Mouse (Mus musculus) limb, embryonic 11.5 days (tissue): ENCODE data around the gene Zscan20. TPM values are rescaled to one million over a fixed set of nuclear protein-coding genes. Genes with fewer than 3 reads are reported as not detected.
A peak's percentile ranks its signal among the peaks of the same experiment; 100 is the strongest.

ENCODE experiments used
- ATAC-seq: fragments of 200-750 bp; cut with Nextera tagmentation; 2 replicates; pipeline ENCODE4 v1.8.0; 2017; ENCODE audit warnings: low read depth; ENCODE audit not compliant: insufficient number of reproducible peaks, low FRiP score, low TSS enrichment
- DNase-seq: peaks from one replicate; pipeline ENCODE4 v3.0.0-alpha.2; 2015; ENCODE audit warnings: low spot score
- H3K27ac ChIP-seq: fragments of 300-500 bp; sonication (generic); replicated peaks from 2 replicates; pipeline ENCODE4 v1.5.1; 2014; ENCODE audit warnings: low read depth, mild to moderate bottlenecking, low read length
- H3K27me3 ChIP-seq: fragments of 300-500 bp; sonication (generic); 2 replicates; pipeline ENCODE4 v1.6.1; 2014; ENCODE audit warnings: mild to moderate bottlenecking, low read length, mixed read lengths; ENCODE audit not compliant: control insufficient read depth, insufficient read depth
- H3K36me3 ChIP-seq: fragments of 300-500 bp; sonication (generic); 2 replicates; pipeline ENCODE4 v1.6.1; 2014; ENCODE audit warnings: mild to moderate bottlenecking, low read length, moderate library complexity, mixed read lengths; ENCODE audit not compliant: control insufficient read depth, insufficient read depth
- H3K4me1 ChIP-seq: fragments of 300-500 bp; sonication (generic); 2 replicates; pipeline ENCODE4 v1.6.1; 2014; ENCODE audit warnings: low read length, mixed read lengths; ENCODE audit not compliant: control insufficient read depth, insufficient read depth
- H3K4me2 ChIP-seq: fragments of 300-500 bp; sonication (generic); 2 replicates; pipeline ENCODE4 v1.6.1; 2014; ENCODE audit warnings: low read depth, mild to moderate bottlenecking, moderate library complexity; ENCODE audit not compliant: severe bottlenecking
- H3K4me3 ChIP-seq: fragments of 300-500 bp; sonication (generic); 2 replicates; pipeline ENCODE4 v1.5.1; 2014; ENCODE audit warnings: low read depth, low read length
- H3K9ac ChIP-seq: fragments of 300-500 bp; sonication (generic); 2 replicates; pipeline ENCODE4 v1.6.1; 2014; ENCODE audit warnings: mild to moderate bottlenecking, low read length
- H3K9me3 ChIP-seq: fragments of 300-500 bp; sonication (generic); 2 replicates; pipeline ENCODE4 v1.6.1; 2016; ENCODE audit warnings: low read length; ENCODE audit not compliant: control insufficient read depth
- WGBS: fragments of 180-500 bp; shearing (Covaris S2); extraction: QIAGEN DNeasy Blood & Tissue Kit; methylation state at CpG from one replicate; pipeline ENCODE4 v1.1.7; 2014; 5-methylcytosine and 5-hydroxymethylcytosine counted together
- polyA plus RNA-seq: library from polyadenylated mRNA; unstranded; fragments of >200 nt; fragmentation: Nextera tagmentation; extraction: Ambion mirVana; gene quantifications from 2 replicates; pipeline ENCODE4 v1.2.1, GENCODE M21; 2014

Zscan20 gene
- polyA plus RNA-seq, 1 experiment from 2014 or later: 4.5 TPM

- no peak overlapping the region for H3K4me3 ChIP-seq
- no peak overlapping the region for H3K4me2 ChIP-seq
- H3K4me1 ChIP-seq: peaks cover 5% of the 10 kb centered on the region; the same call in 1 of the 2 replicates
- H3K9ac ChIP-seq: no peak overlapping the region
- 98% methylated on average over 7 of the region's 7 CpGs for WGBS
- H3K27me3 ChIP-seq: no peaks in the 10 kb centered on the region
- H3K9me3 ChIP-seq: no peaks in the 10 kb centered on the region
- H3K27ac ChIP-seq: no peak overlapping the region
- no peak for DNase-seq
- no peaks in the 10 kb centered on the region; the same call in 1 of the 2 replicates for H3K36me3 ChIP-seq
- no peak for ATAC-seq
Observed at GRCm38 (mm10) chr4:128606586-128606985, 3.3 kb downstream of the Zscan20 start.

DNA sequence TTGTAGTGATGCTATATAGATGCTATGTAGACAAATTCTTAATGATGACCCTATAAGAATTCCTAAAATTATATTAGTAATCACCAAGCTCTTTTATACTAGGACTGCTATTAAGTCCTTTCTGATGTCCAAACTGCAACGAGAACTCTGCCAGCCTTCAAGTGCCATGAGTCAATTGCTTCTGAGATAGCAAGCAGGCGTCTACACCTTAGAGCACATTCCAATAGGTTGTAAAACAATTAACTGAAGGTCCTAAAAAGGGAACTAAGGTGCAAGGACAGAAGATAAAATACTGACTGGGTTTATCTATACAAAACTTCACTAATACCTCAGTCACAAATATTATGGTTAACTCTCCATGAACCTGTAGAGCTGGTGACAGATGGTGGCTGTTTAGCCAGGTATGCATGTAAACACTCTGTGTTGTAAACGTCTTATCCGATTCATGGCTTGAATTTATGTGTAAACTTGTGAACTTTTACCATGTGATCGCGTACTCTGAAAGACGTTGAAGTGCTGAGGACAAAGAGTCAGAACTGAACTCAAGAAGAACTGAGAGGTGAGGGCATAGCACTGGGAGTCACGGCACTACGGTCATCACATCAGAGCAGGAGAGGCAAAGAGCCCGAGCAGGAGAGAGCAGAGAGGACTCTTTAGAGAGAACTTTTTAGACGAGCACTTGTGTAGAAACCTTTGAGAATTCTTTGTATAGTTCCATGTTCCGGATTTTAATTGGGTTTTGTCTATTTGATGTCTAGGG is 11.9 kb downstream of the Zscan20 start:
- ATAC-seq (no peak), DNase-seq (no peak)
- no peaks in the 10 kb centered on the region for H3K36me3 ChIP-seq
- 50% methylated on average over 12 of the region's 12 CpGs for WGBS
- H3K4me1 ChIP-seq: no peaks in the 10 kb centered on the region
- no peak overlapping the region for H3K27ac ChIP-seq
- H3K9ac ChIP-seq: no peak overlapping the region
- no peak overlapping the region for H3K4me2 ChIP-seq
- H3K4me3 ChIP-seq: no peak overlapping the region
- no peaks in the 10 kb centered on the region for H3K27me3 ChIP-seq
- no peaks in the 10 kb centered on the region for H3K9me3 ChIP-seq

GRCm38 (mm10) chr4:128594062-128594461 is 15.8 kb downstream of the Zscan20 start:
- Histone ChIP-seq H3K9ac (no peak overlapping the region), H3K36me3 (peaks cover 2% of the 10 kb centered on the region; the same call in 1 of the 2 replicates), H3K9me3 (no peaks in the 10 kb centered on the region), H3K27me3 (no peaks in the 10 kb centered on the region), H3K4me2 (no peak overlapping the region), H3K4me1 (no peaks in the 10 kb centered on the region), H3K4me3 (no peak overlapping the region), H3K27ac (no peak overlapping the region)
- ATAC-seq (no peak), DNase-seq (no peak)
- WGBS: 96% methylated on average over 5 of the region's 5 CpGs

DNA sequence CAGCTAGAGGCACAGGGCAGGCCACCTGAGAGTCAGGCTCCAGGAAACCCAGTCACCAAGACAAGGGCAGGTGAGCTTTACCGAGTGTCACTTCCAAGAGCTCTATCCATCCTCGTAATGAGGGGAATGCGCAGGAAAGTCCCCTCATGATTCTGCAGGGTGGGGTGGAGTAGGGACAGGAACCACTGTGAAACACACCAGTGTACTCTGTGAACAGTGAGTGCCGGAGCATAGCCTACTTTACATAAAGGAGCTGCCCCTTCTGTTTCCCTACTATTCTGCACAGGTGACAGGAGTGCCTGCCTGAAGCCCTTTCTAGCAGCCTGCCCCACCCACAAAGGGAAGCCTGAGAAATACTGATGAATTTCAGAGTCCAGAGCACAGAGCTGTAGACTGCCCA is 16.6 kb downstream of the Zscan20 start:
- Histone ChIP-seq H3K9ac (no peak overlapping the region), H3K4me2 (no peak overlapping the region), H3K27me3 (no peaks in the 10 kb centered on the region), H3K9me3 (no peaks in the 10 kb centered on the region), H3K27ac (no peak overlapping the region), H3K36me3 (peaks cover 3% of the 10 kb centered on the region; the same call in 1 of the 2 replicates), H3K4me1 (no peaks in the 10 kb centered on the region), H3K4me3 (no peak overlapping the region)
- WGBS: 95% methylated on average over 4 of the region's 4 CpGs
- ATAC-seq (no peak), DNase-seq (no peak)

DNA sequence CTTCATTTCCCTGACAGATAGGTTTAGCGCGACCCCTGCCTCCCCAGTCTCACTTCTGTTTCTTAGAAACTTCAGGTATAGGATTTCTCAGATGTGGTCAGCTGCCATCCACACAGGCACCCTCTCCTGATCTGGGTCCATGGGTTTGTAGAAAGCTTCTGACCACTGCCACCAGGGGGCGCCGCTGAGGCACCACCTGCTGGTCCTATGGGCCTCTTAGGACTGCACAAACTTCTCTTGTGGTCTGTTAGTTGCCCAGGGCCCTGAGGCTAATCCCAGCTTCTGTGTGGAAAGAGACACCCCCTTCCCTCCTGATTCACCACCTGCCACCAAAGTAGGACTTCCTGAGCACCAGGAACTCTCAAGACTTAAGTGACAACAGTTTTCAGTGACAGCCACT is 30.7 kb downstream of the Zscan20 start:
- 55% methylated on average over 4 of the region's 4 CpGs for WGBS
- Histone ChIP-seq H3K4me2 (no peak overlapping the region), H3K9me3 (peaks cover 9% of the 10 kb centered on the region; the same call in 1 of the 2 replicates), H3K9ac (no peak overlapping the region), H3K27ac (no peak overlapping the region), H3K4me3 (no peak overlapping the region), H3K36me3 (peaks cover 18% of the 10 kb centered on the region), H3K27me3 (no peaks in the 10 kb centered on the region), H3K4me1 (no peaks in the 10 kb centered on the region)
- peak; percentile 35 for DNase-seq
- no peak for ATAC-seq

DNA sequence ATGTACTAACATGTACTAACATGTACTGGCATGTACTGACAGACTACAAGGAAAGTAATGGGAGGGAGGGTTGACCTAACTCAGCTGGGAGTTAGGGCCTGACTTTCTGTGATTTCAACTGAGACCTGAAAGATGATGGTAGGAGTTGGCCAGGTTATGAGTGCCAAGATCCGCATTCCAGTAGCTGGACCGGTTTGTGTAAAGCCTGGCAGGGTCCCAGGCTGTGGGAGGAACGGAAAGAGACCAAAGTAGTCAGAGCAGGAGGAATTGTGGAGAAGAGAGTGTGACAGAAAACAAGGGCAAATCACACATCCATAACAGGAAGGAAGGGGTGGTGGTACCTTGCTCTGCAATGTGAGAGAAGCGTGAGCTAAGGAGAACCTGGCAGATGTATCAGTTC is 34.1 kb downstream of the Zscan20 start:
- H3K27ac ChIP-seq: no peak overlapping the region
- no peaks in the 10 kb centered on the region; the same call in 1 of the 2 replicates for H3K9me3 ChIP-seq
- peaks cover 4% of the 10 kb centered on the region; the same call in 1 of the 2 replicates for H3K36me3 ChIP-seq
- H3K4me2 ChIP-seq: no peak overlapping the region
- no peak for DNase-seq
- H3K4me3 ChIP-seq: no peak overlapping the region
- no peak for ATAC-seq
- no peaks in the 10 kb centered on the region for H3K27me3 ChIP-seq
- 92% methylated on average over 4 of the region's 4 CpGs for WGBS
- H3K9ac ChIP-seq: no peak overlapping the region
- H3K4me1 ChIP-seq: no peaks in the 10 kb centered on the region

DNA sequence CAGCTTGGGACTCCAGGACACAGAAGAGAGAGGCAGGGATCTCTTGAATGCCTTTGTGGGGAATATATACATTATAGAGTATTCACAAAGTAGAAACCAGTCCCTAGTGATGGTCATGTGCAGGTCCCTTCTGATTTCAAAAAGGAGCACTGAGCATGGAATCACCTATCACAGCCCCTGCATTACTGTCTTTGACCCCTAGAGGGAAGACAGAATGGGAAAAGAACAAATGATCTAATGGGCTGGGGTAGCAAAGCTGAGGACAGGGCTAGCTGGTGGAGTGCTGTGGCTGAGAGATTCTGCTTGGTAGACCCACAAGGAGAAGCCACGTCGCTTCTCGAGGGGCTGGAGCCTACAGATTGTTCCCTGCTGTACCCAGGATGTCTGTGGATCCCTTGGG is 49.6 kb downstream of the Zscan20 start:
- no peak for ATAC-seq
- Histone ChIP-seq H3K36me3 (no peaks in the 10 kb centered on the region), H3K9me3 (no peaks in the 10 kb centered on the region), H3K27ac (no peak overlapping the region), H3K27me3 (no peaks in the 10 kb centered on the region), H3K9ac (no peak overlapping the region), H3K4me2 (no peak overlapping the region), H3K4me1 (no peaks in the 10 kb centered on the region), H3K4me3 (no peak overlapping the region)
- no peak for DNase-seq
- WGBS: 93% methylated on average over 3 of the region's 3 CpGs

- ATAC-seq (no peak), DNase-seq (no peak)
- Histone ChIP-seq H3K9ac (no peak overlapping the region), H3K4me2 (no peak overlapping the region), H3K9me3 (no peaks in the 10 kb centered on the region), H3K27ac (no peak overlapping the region), H3K27me3 (no peaks in the 10 kb centered on the region), H3K4me3 (no peak overlapping the region), H3K4me1 (no peaks in the 10 kb centered on the region), H3K36me3 (no peaks in the 10 kb centered on the region)
- 90% methylated on average over 2 of the region's 2 CpGs for WGBS
Observed at GRCm38 (mm10) chr4:128554198-128554597, 55.7 kb downstream of the Zscan20 start.

GRCm38 (mm10) chr4:128550756-128551155 is 59.1 kb downstream of the Zscan20 start:
- Histone ChIP-seq H3K9me3 (no peaks in the 10 kb centered on the region), H3K27me3 (no peaks in the 10 kb centered on the region), H3K4me2 (no peak overlapping the region), H3K4me1 (no peaks in the 10 kb centered on the region), H3K9ac (no peak overlapping the region), H3K27ac (no peak overlapping the region), H3K4me3 (no peak overlapping the region), H3K36me3 (no peaks in the 10 kb centered on the region)
- ATAC-seq (no peak), DNase-seq (no peak)
- WGBS: 90% methylated on average over 6 of the region's 6 CpGs
